In the genomic region with DNA sequence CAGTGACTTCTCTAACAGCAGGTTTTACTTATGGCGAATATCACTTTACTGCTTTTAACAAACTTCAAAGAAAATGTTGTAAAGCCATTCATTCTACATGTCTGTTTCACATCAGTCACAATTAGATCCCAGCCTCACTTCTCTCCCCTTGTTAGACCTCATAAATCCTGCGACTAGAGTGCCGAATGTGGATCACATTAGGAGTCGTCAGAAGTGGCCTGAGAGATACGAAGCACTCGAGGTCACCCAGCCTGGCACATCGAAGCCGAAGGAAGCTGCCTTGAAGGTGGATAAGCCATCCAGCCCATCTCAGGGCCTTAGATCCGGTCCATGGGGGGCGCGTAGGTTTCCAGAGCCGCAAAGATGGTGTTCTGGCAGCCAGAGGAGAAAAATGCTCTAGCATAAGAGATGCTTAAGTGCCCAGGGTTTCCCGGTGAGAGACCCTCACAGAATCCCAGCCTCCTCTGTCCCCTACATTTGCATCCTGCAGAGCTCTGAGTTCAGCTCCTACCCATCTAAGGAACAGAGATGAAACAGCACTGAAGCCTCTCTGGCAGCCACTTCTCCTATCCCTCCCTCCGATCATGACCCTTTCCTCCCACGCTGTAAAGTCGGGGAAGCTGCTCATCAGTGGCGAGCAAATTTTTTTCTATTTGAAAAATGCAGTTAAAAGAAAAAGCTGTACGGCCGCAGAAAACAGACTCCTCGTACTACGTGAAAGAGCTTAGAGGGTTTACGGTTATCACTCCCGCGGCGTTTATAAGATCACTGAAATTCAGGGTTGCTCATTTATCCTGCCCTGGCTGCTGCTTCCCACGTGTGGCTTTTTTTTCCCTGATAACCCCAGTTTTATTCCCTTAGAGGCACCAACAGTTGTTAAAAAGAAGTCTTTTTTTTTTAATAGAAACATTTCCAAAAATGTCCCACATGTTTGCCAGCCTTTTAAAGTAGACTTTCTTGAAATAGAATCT, we compare ENCODE assay signal across 21 mouse cellular contexts.
DNase-seq lines count a peak whose midpoint lies in the region; ATAC-seq lines count a peak whose summit lies in the region.
"Had no signal": no experiment of that assay in that cellular context is flagged by ENCODE, and none has a peak within 500 bp of the region (broad histone marks: within the 10 kb centered on the region; RNA-seq: fewer than 3 reads in every experiment).

No protein-coding gene starts in this region.

- H3K4me1 ChIP-seq in hindbrain, embryonic 11.5 days (replicated peaks; ENCODE audit: control insufficient read depth, insufficient read depth, low read length) = no peaks in the 10 kb centered on the region
- H3K4me1 ChIP-seq in hindbrain, embryonic 16.5 days (ENCODE audit: control insufficient read depth, insufficient read depth, low read depth, low read length) = no peaks in the 10 kb centered on the region
- peaks cover 4% of the 10 kb centered on the region for H3K4me1 ChIP-seq in embryonic facial prominence, embryonic 12.5 days
- H3K4me1 ChIP-seq in limb, embryonic 12.5 days (replicated peaks) = peaks cover 29% of the 10 kb centered on the region

- H3K9me3 ChIP-seq in hindbrain, embryonic 11.5 days (ENCODE audit: control insufficient read depth, low read length) = no peaks in the 10 kb centered on the region
- H3K9me3 ChIP-seq in hindbrain, embryonic 16.5 days (ENCODE audit: control insufficient read depth, low read length) = no peaks in the 10 kb centered on the region
- H3K9me3 ChIP-seq in embryonic facial prominence, embryonic 12.5 days = no peaks in the 10 kb centered on the region
- H3K9me3 ChIP-seq in limb, embryonic 12.5 days = peaks cover 2% of the 10 kb centered on the region; the same call in 1 of the 2 replicates
- H3K9me3 ChIP-seq: forebrain, embryonic 12.5 days had no signal

- 78% methylated on average over 26 of the region's 26 CpGs for WGBS in hindbrain, embryonic 11.5 days
- 72% methylated on average over 26 of the region's 26 CpGs for WGBS in hindbrain, embryonic 16.5 days
- 34% methylated on average over 26 of the region's 26 CpGs for WGBS in embryonic facial prominence, embryonic 12.5 days
- 11% methylated on average over 26 of the region's 26 CpGs for WGBS in limb, embryonic 12.5 days

- H3K27ac ChIP-seq in hindbrain, embryonic 11.5 days (ENCODE audit: low read depth, low read length) = no peak overlapping the region
- H3K27ac ChIP-seq in hindbrain, embryonic 16.5 days (ENCODE audit: low read depth, low read length) = no peak overlapping the region
- H3K27ac ChIP-seq in embryonic facial prominence, embryonic 12.5 days = peak overlapping the region; percentile 58
- H3K27ac ChIP-seq in limb, embryonic 12.5 days = peak overlapping the region; percentile 60; the same call in 1 of the 2 replicates
- H3K27ac ChIP-seq: forebrain, embryonic 12.5 days; layer of hippocampus, adult 2 months; left cerebral cortex, adult 2 months had no signal

- ATAC-seq in hindbrain, embryonic 11.5 days (ENCODE audit: low FRiP score) = no peak
- ATAC-seq in hindbrain, embryonic 16.5 days = no peak
- no peak for ATAC-seq in embryonic facial prominence, embryonic 12.5 days (ENCODE audit: insufficient number of reproducible peaks, insufficient read depth, low FRiP score, low TSS enrichment)
- ATAC-seq in limb, embryonic 12.5 days (ENCODE audit: insufficient number of reproducible peaks, insufficient read depth, low FRiP score, low TSS enrichment, low read depth) = no peak
- ATAC-seq: inflammation-experienced regulatory T-cells, adult 6 months; liver, postnatal 0 days had no signal

- peak; percentile 14 for DNase-seq in hindbrain, embryonic 11.5 days (ENCODE audit: low spot score)
- DNase-seq in embryo, embryonic 10.5 days (ENCODE audit: low spot score) = peak; percentile 74
- DNase-seq in heart, postnatal 25 days (ENCODE audit: low spot score) = no peak
- DNase-seq in frontal cortex, postnatal 25 days (ENCODE audit: low spot score in 2 of 2) = no peak
- DNase-seq in cerebellum, adult 11-12 months = no peak
- DNase-seq: adrenal gland, postnatal 14 days; cerebellum, adult 8-10 months; heart, postnatal 36 days; kidney, adult 9 months; liver; liver, postnatal 0 days; right cerebral cortex, adult 18-20 months; thymus, adult 18-20 months had no signal

- H3K9ac ChIP-seq in hindbrain, embryonic 11.5 days (ENCODE audit: low read depth, low read length) = no peak overlapping the region
- H3K9ac ChIP-seq in hindbrain, embryonic 16.5 days (ENCODE audit: low read depth, low read length) = no peak overlapping the region
- no peak overlapping the region for H3K9ac ChIP-seq in embryonic facial prominence, embryonic 12.5 days
- H3K9ac ChIP-seq in limb, embryonic 12.5 days (replicated peaks) = no peak overlapping the region
- H3K9ac ChIP-seq: forebrain, embryonic 12.5 days; liver, postnatal 0 days had no signal

- no peaks in the 10 kb centered on the region for H3K36me3 ChIP-seq in hindbrain, embryonic 11.5 days (ENCODE audit: control insufficient read depth, insufficient read depth, low read length)
- no peaks in the 10 kb centered on the region for H3K36me3 ChIP-seq in hindbrain, embryonic 16.5 days (ENCODE audit: control insufficient read depth, insufficient read depth, low read length)
- no peaks in the 10 kb centered on the region for H3K36me3 ChIP-seq in embryonic facial prominence, embryonic 12.5 days
- no peaks in the 10 kb centered on the region for H3K36me3 ChIP-seq in limb, embryonic 12.5 days
- H3K36me3 ChIP-seq: forebrain, embryonic 12.5 days had no signal

- intact Hi-C loops in heart, postnatal 25 days (cut with DNase I) = no loop called here

- no peak overlapping the region for H3K4me3 ChIP-seq in hindbrain, embryonic 11.5 days (ENCODE audit: low read depth, low read length)
- no peak overlapping the region for H3K4me3 ChIP-seq in hindbrain, embryonic 16.5 days (ENCODE audit: low read length)
- no peak overlapping the region for H3K4me3 ChIP-seq in embryonic facial prominence, embryonic 12.5 days
- no peak overlapping the region for H3K4me3 ChIP-seq in limb, embryonic 12.5 days (replicated peaks)
- H3K4me3 ChIP-seq: forebrain, embryonic 12.5 days; layer of hippocampus, adult 2 months; left cerebral cortex, adult 2 months had no signal

- no peak overlapping the region for H3K4me2 ChIP-seq in hindbrain, embryonic 11.5 days (replicated peaks; ENCODE audit: low read depth, low read length)
- H3K4me2 ChIP-seq in hindbrain, embryonic 16.5 days (ENCODE audit: low read length) = no peak overlapping the region
- peak overlapping the region; percentile 7; the same call in 1 of the 2 replicates for H3K4me2 ChIP-seq in embryonic facial prominence, embryonic 12.5 days (replicated peaks)
- peak overlapping the region; percentile 39 for H3K4me2 ChIP-seq in limb, embryonic 12.5 days
- H3K4me2 ChIP-seq: forebrain, embryonic 12.5 days; heart, embryonic 11.5 days had no signal

- no peaks in the 10 kb centered on the region for H3K27me3 ChIP-seq in hindbrain, embryonic 11.5 days (ENCODE audit: control insufficient read depth, insufficient read depth, low read length)
- no peaks in the 10 kb centered on the region for H3K27me3 ChIP-seq in hindbrain, embryonic 16.5 days (replicated peaks; ENCODE audit: control insufficient read depth, insufficient read depth, low read length)
- no peaks in the 10 kb centered on the region for H3K27me3 ChIP-seq in embryonic facial prominence, embryonic 12.5 days
- H3K27me3 ChIP-seq in limb, embryonic 12.5 days = peaks cover 62% of the 10 kb centered on the region

Comparison
In these comparisons a context has a peak if more than half of its experiments do, and no peak if none do; other contexts are left out.
1. DNase-seq: peak in hindbrain, embryonic 11.5 days (single experiment) and embryo, embryonic 10.5 days (single experiment); none in heart, postnatal 25 days (single experiment), frontal cortex, postnatal 25 days (0 of 2) and cerebellum, adult 11-12 months (single experiment).
2. H3K27ac ChIP-seq: peak in embryonic facial prominence, embryonic 12.5 days (single experiment) and limb, embryonic 12.5 days (single experiment); none in hindbrain, embryonic 11.5 days (single experiment) and hindbrain, embryonic 16.5 days (single experiment).
3. H3K4me2 ChIP-seq: peak in embryonic facial prominence, embryonic 12.5 days (single experiment) and limb, embryonic 12.5 days (single experiment); none in hindbrain, embryonic 11.5 days (single experiment) and hindbrain, embryonic 16.5 days (single experiment).